Mouse (Mus musculus) liver, postnatal 0 days (tissue): Measurements from ENCODE around the gene Psd.

Source experiments
- CTCF ChIP-seq: sonication (generic); IDR thresholded peaks from 2 replicates; pipeline ENCODE4 v1.5.1; 2016; ENCODE audit warnings: antibody characterized with exemption, low read depth
- EP300 ChIP-seq: IDR thresholded peaks from 2 replicates; pipeline ENCODE4 v1.6.1; 2016; ENCODE audit warnings: antibody characterized with exemption, low read depth, mild to moderate bottlenecking

GRCm38 (mm10) chr19:46331936-46332335 is 5.0 kb upstream of the Psd start:
- TF ChIP-seq EP300, result no peak
- TF ChIP-seq CTCF, result no peak
